Mouse (Mus musculus) neural tube, embryonic 14.5 days (tissue): ENCODE measurements around the gene Hsd3b6. TPM values are rescaled to one million over a fixed set of nuclear protein-coding genes. Genes with fewer than 3 reads are reported as not detected.

Source experiments
- ATAC-seq: fragments of 200-750 bp; cut with Nextera tagmentation; 2 replicates; pipeline ENCODE4 v1.8.0; 2017; ENCODE audit warnings: low read depth, mild to moderate bottlenecking, moderate TSS enrichment, moderate library complexity
- H3K27ac ChIP-seq: fragments of 300-500 bp; sonication (generic); 2 replicates; pipeline ENCODE4 v1.5.1; 2014; ENCODE audit warnings: low read depth, mild to moderate bottlenecking, control low read depth, low read length, moderate library complexity, mixed read lengths
- H3K27me3 ChIP-seq: fragments of 300-500 bp; sonication (generic); 2 replicates; pipeline ENCODE4 v1.6.1; 2014; ENCODE audit warnings: low read length; ENCODE audit not compliant: control insufficient read depth, insufficient read depth
- H3K36me3 ChIP-seq: fragments of 300-500 bp; sonication (generic); 2 replicates; pipeline ENCODE4 v1.6.1; 2014; ENCODE audit warnings: low read length, mixed read lengths; ENCODE audit not compliant: control insufficient read depth, insufficient read depth
- H3K4me1 ChIP-seq: fragments of 300-500 bp; sonication (generic); 2 replicates; pipeline ENCODE4 v1.6.1; 2014; ENCODE audit warnings: low read length; ENCODE audit not compliant: control insufficient read depth, insufficient read depth
- H3K4me2 ChIP-seq: fragments of 300-500 bp; sonication (generic); 2 replicates; pipeline ENCODE4 v1.6.1; 2014; ENCODE audit warnings: mild to moderate bottlenecking, low read depth, low read length, control low read depth
- H3K4me3 ChIP-seq: fragments of 300-500 bp; sonication (generic); 2 replicates; pipeline ENCODE4 v1.5.1; 2014; ENCODE audit warnings: low read depth, low read length, control low read depth, mixed read lengths
- H3K9ac ChIP-seq: fragments of 300-500 bp; sonication (generic); replicated peaks from 2 replicates; pipeline ENCODE4 v1.6.1; 2014; ENCODE audit warnings: low read depth, mild to moderate bottlenecking, control low read depth, low read length, mixed read lengths
- H3K9me3 ChIP-seq: fragments of 300-500 bp; sonication (generic); 2 replicates; pipeline ENCODE4 v1.6.1; 2016; ENCODE audit warnings: low read length; ENCODE audit not compliant: control insufficient read depth
- WGBS: fragments of 180-500 bp; shearing (Covaris S2); extraction: QIAGEN DNeasy Blood & Tissue Kit; methylation state at CpG from one replicate; pipeline ENCODE4 v1.1.7; 2014; 5-methylcytosine and 5-hydroxymethylcytosine counted together
- polyA plus RNA-seq: library from polyadenylated mRNA; unstranded; fragments of >200 nt; fragmentation: Nextera tagmentation; extraction: Ambion mirVana; gene quantifications from 2 replicates; pipeline ENCODE4 v1.2.1, GENCODE M21; 2014

Gene Hsd3b6
- polyA plus RNA-seq: 0.82 and 2.0 TPM in 2 replicates

DNA sequence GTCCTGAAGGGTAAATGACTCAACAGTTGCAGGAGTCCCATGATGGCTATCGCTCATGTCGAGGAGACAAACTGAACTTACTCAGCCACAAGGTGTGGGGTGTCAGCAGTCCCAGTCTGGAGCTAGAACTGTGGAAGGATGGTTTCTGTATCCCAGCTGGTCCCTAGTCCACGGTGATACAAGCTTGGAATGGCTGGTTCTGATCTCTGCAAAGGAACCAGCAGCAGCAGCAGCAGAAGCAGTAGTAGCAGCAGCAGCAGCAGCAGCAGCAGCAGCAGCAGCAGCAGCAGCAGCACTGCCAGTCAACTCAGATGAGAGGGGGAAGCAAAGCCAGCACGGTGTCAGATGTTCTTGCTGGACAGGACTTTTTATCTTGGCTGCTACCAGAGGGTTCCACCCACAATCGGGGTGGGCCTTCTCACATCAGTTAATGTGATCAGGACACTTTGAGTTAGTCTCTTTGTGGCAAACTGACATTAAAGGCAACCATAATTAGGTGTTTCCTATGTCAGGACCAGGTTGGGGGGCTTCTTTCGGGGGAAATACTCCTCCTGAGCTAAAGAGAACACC is at the start of gene Hsd3b6:
Hsd3b6 (minus strand) TSS at position 343 of the 570 bp plus-strand sequence.
- H3K36me3 ChIP-seq: no peaks in the 10 kb centered on the region
- no peaks in the 10 kb centered on the region for H3K27me3 ChIP-seq
- H3K9me3 ChIP-seq: no peaks in the 10 kb centered on the region
- no peak for ATAC-seq
- H3K4me3 ChIP-seq: no peak within 1 kb of the TSS
- H3K4me1 ChIP-seq: no peaks in the 10 kb centered on the region
- H3K27ac ChIP-seq: no peak within 1 kb of the TSS
- no peak within 1 kb of the TSS for H3K4me2 ChIP-seq
- no peak within 1 kb of the TSS for H3K9ac ChIP-seq
- 80% methylated on average over 6 of the region's 6 CpGs for WGBS

GRCm38 (mm10) chr3:98862800-98863199 is 48.6 kb upstream of the Hsd3b6 start:
- H3K9me3 ChIP-seq: no peaks in the 10 kb centered on the region
- H3K27me3 ChIP-seq: no peaks in the 10 kb centered on the region
- H3K4me2 ChIP-seq: no peak overlapping the region
- ATAC-seq: no peak
- H3K9ac ChIP-seq: no peak overlapping the region
- H3K4me3 ChIP-seq: no peak overlapping the region
- H3K4me1 ChIP-seq: no peaks in the 10 kb centered on the region
- H3K36me3 ChIP-seq: no peaks in the 10 kb centered on the region
- H3K27ac ChIP-seq: no peak overlapping the region
- WGBS: 82% methylated on average over 1 of the region's 1 CpGs

DNA sequence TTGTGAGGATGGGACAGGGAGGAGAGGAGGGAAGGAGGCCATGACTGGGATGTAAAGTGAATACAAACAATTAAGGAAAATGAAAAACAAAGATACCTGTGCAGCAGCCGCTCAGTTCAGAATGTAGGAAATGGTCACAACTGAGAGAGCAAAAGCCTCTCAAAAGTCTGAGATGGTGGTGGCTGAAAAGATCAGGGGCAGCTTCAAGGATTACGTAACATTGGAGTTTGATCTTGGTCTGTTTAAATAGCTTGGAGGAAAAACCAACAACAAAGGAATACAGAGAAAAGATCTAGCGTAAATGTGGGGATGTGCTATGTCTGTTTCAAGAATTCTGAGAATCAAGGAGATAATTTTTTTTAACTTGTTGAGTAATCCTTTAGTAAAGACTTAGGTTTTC is 45.3 kb upstream of the Hsd3b6 start, which contains the start of gene Hsd3b1:
Hsd3b1 (minus strand) TSS at position 219 of the 400 bp plus-strand sequence.
- Histone ChIP-seq H3K36me3 (no peaks in the 10 kb centered on the region), H3K4me3 (no peak within 1 kb of the TSS), H3K4me1 (no peaks in the 10 kb centered on the region), H3K27ac (no peak within 1 kb of the TSS), H3K27me3 (no peaks in the 10 kb centered on the region), H3K9ac (no peak within 1 kb of the TSS), H3K9me3 (no peaks in the 10 kb centered on the region), H3K4me2 (no peak within 1 kb of the TSS)
- no peak for ATAC-seq
- 95% methylated on average over 3 of the region's 3 CpGs for WGBS

GRCm38 (mm10) chr3:98858051-98858450 is 43.8 kb upstream of the Hsd3b6 start:
- no peaks in the 10 kb centered on the region for H3K4me1 ChIP-seq
- no peak overlapping the region for H3K27ac ChIP-seq
- WGBS: 79% methylated on average over 2 of the region's 2 CpGs
- H3K4me3 ChIP-seq: no peak overlapping the region
- no peaks in the 10 kb centered on the region for H3K36me3 ChIP-seq
- no peaks in the 10 kb centered on the region for H3K9me3 ChIP-seq
- no peak for ATAC-seq
- H3K9ac ChIP-seq: no peak overlapping the region
- H3K27me3 ChIP-seq: no peaks in the 10 kb centered on the region
- H3K4me2 ChIP-seq: no peak overlapping the region

DNA sequence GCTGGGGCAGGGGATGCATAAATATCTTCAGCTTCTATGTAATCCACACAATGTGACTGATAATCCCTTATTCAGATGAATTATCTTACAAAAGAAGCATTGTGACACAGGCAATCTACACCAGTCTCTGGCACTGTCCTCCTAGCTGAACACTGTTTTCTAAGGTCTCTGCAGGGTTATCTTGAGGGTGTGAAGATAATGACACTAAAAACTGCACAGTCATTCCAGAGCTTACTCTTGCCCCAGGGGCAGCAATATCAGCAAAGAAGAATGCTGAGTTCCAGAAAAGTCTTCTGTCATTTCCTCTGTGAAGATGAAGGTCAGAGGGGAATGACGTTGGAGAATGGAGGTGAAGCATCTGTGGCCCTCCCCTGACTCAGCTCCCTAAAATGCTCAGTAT is 42.6 kb upstream of the Hsd3b6 start:
- WGBS: 57% methylated on average over 1 of the region's 1 CpGs
- H3K9ac ChIP-seq: no peak overlapping the region

GRCm38 (mm10) chr3:98855160-98855559 is 40.9 kb upstream of the Hsd3b6 start:
- Histone ChIP-seq H3K9ac (no peak overlapping the region), H3K36me3 (no peaks in the 10 kb centered on the region), H3K9me3 (no peaks in the 10 kb centered on the region), H3K27me3 (no peaks in the 10 kb centered on the region), H3K4me3 (no peak overlapping the region), H3K4me2 (no peak overlapping the region), H3K27ac (no peak overlapping the region), H3K4me1 (no peaks in the 10 kb centered on the region)
- no peak for ATAC-seq
- WGBS: 81% methylated on average over 3 of the region's 3 CpGs

More for the DNA sequence above, 42.6 kb upstream of the Hsd3b6 start:
- H3K27ac ChIP-seq: no peak overlapping the region
- no peak overlapping the region for H3K4me2 ChIP-seq
- H3K36me3 ChIP-seq: no peaks in the 10 kb centered on the region
- H3K4me1 ChIP-seq: no peaks in the 10 kb centered on the region
- no peaks in the 10 kb centered on the region for H3K27me3 ChIP-seq
- no peak for ATAC-seq
- no peaks in the 10 kb centered on the region for H3K9me3 ChIP-seq
- H3K4me3 ChIP-seq: no peak overlapping the region

DNA sequence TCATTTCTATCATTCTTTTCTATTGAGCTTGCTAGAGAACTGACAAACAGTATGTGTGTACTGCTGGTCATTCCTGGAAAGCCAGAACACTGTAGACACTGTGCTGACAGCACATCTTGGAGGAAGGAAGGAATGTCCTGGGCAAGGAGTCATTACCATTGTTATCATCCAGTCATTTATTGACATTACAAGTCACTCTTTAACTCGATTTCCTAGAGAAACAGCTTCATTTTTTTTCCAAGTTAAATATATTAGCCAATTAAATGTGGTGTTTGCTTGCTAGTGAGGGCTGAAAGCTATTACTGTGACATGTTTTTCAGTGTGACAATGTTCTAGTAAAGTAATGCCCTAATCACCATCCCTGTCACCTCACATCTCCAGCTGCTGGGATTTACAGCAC is 39.4 kb upstream of the Hsd3b6 start:
- no peak overlapping the region for H3K9ac ChIP-seq
- no peak overlapping the region for H3K4me3 ChIP-seq
- no peaks in the 10 kb centered on the region for H3K9me3 ChIP-seq
- H3K27me3 ChIP-seq: no peaks in the 10 kb centered on the region
- 50% methylated on average over 1 of the region's 1 CpGs for WGBS
- no peak overlapping the region for H3K27ac ChIP-seq
- no peak overlapping the region for H3K4me2 ChIP-seq
- H3K36me3 ChIP-seq: no peaks in the 10 kb centered on the region
- no peaks in the 10 kb centered on the region for H3K4me1 ChIP-seq
- ATAC-seq: no peak

DNA sequence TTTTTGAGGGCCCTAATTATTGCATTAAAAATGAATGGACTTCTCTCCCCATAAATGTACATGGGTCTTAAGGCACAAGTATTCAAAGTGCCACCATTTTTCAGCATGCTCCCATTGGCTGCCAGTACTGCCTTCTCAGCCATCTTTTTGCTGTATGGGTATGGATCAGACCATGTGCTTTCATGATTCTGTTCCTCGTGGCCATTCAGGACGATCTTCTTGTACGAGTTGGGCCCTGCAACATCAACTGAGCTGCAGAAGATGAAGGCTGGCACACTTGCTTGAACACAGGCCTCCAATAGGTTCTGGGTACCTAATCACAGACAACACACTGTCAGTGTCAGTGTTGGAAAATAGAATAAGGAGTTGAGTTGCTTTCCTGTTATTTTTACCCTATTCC is 38.8 kb upstream of the Hsd3b6 start:
- ATAC-seq: no peak
- H3K9ac ChIP-seq: no peak overlapping the region
- H3K4me3 ChIP-seq: no peak overlapping the region
- no peaks in the 10 kb centered on the region for H3K9me3 ChIP-seq
- no peaks in the 10 kb centered on the region for H3K27me3 ChIP-seq
- WGBS: 88% methylated on average over 3 of the region's 3 CpGs
- H3K4me2 ChIP-seq: no peak overlapping the region
- H3K27ac ChIP-seq: no peak overlapping the region
- H3K36me3 ChIP-seq: no peaks in the 10 kb centered on the region
- no peaks in the 10 kb centered on the region for H3K4me1 ChIP-seq

DNA sequence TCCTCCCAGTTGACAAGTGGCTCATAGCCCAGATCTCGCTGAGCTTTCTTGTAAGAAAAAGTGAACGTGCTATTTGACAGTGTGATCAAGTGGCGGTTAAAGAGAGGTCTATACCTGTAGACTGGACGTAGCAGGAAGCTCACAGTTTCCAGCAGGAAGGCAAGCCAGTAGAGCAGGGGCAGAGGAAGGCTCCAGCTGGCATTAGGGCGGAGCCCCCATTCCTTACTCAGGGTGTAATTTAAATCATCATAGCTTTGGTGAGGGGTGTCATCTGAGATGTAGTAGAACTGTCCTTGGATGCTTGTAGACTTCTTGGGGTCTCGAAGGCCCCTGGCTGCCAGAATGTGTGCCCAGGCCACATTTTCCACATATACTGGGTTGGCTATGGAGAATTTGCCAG is 38.4 kb upstream of the Hsd3b6 start:
- ATAC-seq: no peak
- H3K4me2 ChIP-seq: no peak overlapping the region
- WGBS: 91% methylated on average over 6 of the region's 6 CpGs
- H3K27ac ChIP-seq: no peak overlapping the region
- no peaks in the 10 kb centered on the region for H3K9me3 ChIP-seq
- no peak overlapping the region for H3K9ac ChIP-seq
- H3K36me3 ChIP-seq: no peaks in the 10 kb centered on the region
- H3K4me1 ChIP-seq: no peaks in the 10 kb centered on the region
- no peaks in the 10 kb centered on the region for H3K27me3 ChIP-seq
- no peak overlapping the region for H3K4me3 ChIP-seq
